Mouse (Mus musculus): ENCODE data around the gene Bmp5. TPM values are rescaled to one million over a fixed set of nuclear protein-coding genes. Genes with fewer than 3 reads are reported as not detected.
A peak's percentile ranks its signal among the peaks of the same experiment; 100 is the strongest.

Gene Bmp5
- polyA plus RNA-seq, 1 experiment from 2014 or later = 5.2 TPM

- no peak for ATAC-seq
- WGBS = 40% methylated on average over 3 of the region's 3 CpGs
These were observed 6.1 kb upstream of the Bmp5 start for GRCm38 (mm10) chr9:75769042-75769441.

DNA sequence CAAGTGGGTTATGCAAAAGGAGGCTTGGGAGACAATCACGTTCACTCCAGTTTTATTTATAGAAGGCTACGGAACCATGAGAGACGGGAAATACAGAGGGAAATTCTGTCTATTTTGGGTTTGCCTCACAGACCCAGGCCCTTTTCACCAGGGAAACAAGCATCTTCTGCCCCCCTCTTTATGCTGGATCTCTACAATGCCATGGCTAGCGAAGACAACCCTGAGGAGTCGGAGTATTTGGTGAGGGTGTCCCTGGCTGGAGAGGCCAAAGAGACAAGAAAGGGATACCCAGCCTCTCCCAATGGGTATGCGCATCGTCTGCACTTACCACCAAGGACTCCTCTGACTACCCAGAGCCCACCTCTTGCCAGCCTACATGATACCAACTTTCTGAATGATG, 989 bp downstream of the Bmp5 start:
- WGBS = 48% methylated on average over 7 of the region's 7 CpGs
- no peak for ATAC-seq
- H3K9me3 ChIP-seq (ENCODE audit: control insufficient read depth) = no peaks in the 10 kb centered on the region
- no peak for TF ChIP-seq CTCF (IDR thresholded peaks at IDR 0.05; ENCODE audit: low read depth)
- peak overlapping the region; percentile 49 for H3K4me2 ChIP-seq (replicated peaks; ENCODE audit: low read depth)
- peak overlapping the region; percentile 35 for H3K4me3 ChIP-seq (ENCODE audit: low read depth, low read length)
- peak overlapping the region; percentile 31 for H3K9ac ChIP-seq (ENCODE audit: low read depth, low read length)
- H3K27me3 ChIP-seq (replicated peaks; ENCODE audit: control insufficient read depth, insufficient read depth, low read length) = no peaks in the 10 kb centered on the region
- no peaks in the 10 kb centered on the region for H3K36me3 ChIP-seq (ENCODE audit: control insufficient read depth, insufficient read depth)
- H3K4me1 ChIP-seq (replicated peaks; ENCODE audit: control insufficient read depth, insufficient read depth, low read length) = no peaks in the 10 kb centered on the region
- H3K27ac ChIP-seq (ENCODE audit: low read depth, low read length) = peak overlapping the region; percentile 54; the same call in 1 of the 2 replicates

More at GRCm38 (mm10) chr9:75769042-75769441, 6.1 kb upstream of the Bmp5 start:
- H3K4me2 ChIP-seq (replicated peaks; ENCODE audit: low read depth) = no peak overlapping the region
- no peaks in the 10 kb centered on the region for H3K4me1 ChIP-seq (replicated peaks; ENCODE audit: control insufficient read depth, insufficient read depth, low read length)
- H3K9me3 ChIP-seq (ENCODE audit: control insufficient read depth) = no peaks in the 10 kb centered on the region
- no peaks in the 10 kb centered on the region for H3K36me3 ChIP-seq (ENCODE audit: control insufficient read depth, insufficient read depth)
- TF ChIP-seq CTCF (IDR thresholded peaks at IDR 0.05; ENCODE audit: low read depth) = no peak
- no peak overlapping the region for H3K27ac ChIP-seq (ENCODE audit: low read depth, low read length)
- no peak overlapping the region for H3K4me3 ChIP-seq (ENCODE audit: low read depth, low read length)
- no peaks in the 10 kb centered on the region for H3K27me3 ChIP-seq (replicated peaks; ENCODE audit: control insufficient read depth, insufficient read depth, low read length)
- H3K9ac ChIP-seq (ENCODE audit: low read depth, low read length) = no peak overlapping the region

DNA sequence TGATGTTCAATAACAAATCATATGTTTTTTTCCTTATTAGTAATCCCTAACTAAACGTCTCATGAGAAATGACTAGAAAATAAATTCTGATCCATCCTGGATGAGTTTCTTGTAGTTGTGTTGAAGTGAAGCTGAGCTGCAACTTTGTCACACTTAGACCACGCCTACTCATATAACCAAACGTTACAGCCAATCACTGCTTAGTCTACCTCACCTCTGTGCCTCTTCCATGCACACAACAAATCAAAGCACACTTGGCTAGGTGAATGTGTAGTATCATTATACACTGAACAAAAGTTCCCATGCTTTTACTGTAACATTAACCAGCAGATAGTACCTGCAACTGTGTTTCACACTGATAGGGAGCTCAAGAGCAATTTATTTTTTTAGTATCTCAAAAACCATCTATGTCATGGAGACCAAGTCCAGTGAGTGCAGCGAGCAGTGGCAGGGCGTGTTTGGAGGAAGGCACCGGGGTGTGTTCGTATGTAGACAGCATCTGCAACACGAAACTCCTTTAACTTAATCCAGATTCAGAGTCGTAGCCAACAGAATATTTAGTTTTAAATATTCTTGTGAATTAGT, 3.7 kb downstream of the Bmp5 start:
- WGBS = 59% methylated on average over 9 of the region's 9 CpGs
- no peaks in the 10 kb centered on the region for H3K27me3 ChIP-seq (replicated peaks; ENCODE audit: control insufficient read depth, insufficient read depth, low read length)
- no peak for ATAC-seq
- no peaks in the 10 kb centered on the region for H3K36me3 ChIP-seq (ENCODE audit: control insufficient read depth, insufficient read depth)
- H3K9me3 ChIP-seq (ENCODE audit: control insufficient read depth) = no peaks in the 10 kb centered on the region
- H3K9ac ChIP-seq (ENCODE audit: low read depth, low read length) = no peak overlapping the region
- H3K27ac ChIP-seq (ENCODE audit: low read depth, low read length) = no peak overlapping the region
- peak overlapping the region; percentile 28; the same call in 1 of the 2 replicates for H3K4me2 ChIP-seq (replicated peaks; ENCODE audit: low read depth)
- no peak for TF ChIP-seq CTCF (IDR thresholded peaks at IDR 0.05; ENCODE audit: low read depth)
- H3K4me3 ChIP-seq (ENCODE audit: low read depth, low read length) = peak overlapping the region; percentile 1; the same call in 1 of the 2 replicates
- no peaks in the 10 kb centered on the region for H3K4me1 ChIP-seq (replicated peaks; ENCODE audit: control insufficient read depth, insufficient read depth, low read length)

DNA sequence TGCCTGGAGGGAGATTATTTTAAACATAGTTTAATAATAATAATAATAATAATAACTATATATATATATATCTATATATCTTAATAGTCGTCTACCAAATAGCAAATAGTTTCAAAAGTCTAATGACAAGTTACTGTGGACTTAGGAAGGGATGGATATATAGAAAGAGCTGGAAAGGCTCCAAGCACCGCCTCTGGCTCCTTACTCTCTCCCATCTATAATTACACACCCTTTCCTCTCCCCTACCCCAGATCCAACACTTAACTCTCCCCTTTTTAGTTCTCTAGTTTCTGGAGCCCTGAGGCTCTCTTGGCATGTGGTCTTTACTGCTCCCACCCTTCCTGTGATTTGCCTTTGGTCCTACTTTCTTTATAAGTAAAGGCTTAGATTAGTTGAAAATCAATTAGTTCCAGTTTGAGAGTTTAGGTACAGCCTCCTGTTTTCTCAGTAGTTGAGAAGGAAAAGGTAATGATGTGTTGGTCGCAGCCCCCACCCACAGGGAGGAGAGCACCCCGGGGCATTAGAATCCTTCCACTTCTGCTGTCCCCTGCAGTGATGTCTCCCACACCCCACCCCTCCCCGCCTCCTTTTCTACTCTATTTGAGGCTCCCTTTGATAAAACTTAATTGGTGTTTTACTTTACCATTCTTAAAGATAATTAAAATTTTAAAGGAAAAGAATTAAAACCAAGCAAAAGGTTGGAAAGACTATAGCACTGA, 5.6 kb downstream of the Bmp5 start:
- no peaks in the 10 kb centered on the region for H3K9me3 ChIP-seq (ENCODE audit: control insufficient read depth)
- no peaks in the 10 kb centered on the region for H3K36me3 ChIP-seq (ENCODE audit: control insufficient read depth, insufficient read depth)
- H3K27me3 ChIP-seq (replicated peaks; ENCODE audit: control insufficient read depth, insufficient read depth, low read length) = no peaks in the 10 kb centered on the region
- no peak overlapping the region for H3K9ac ChIP-seq (ENCODE audit: low read depth, low read length)
- no peaks in the 10 kb centered on the region for H3K4me1 ChIP-seq (replicated peaks; ENCODE audit: control insufficient read depth, insufficient read depth, low read length)
- peak overlapping the region; percentile 37 for H3K4me2 ChIP-seq (replicated peaks; ENCODE audit: low read depth)
- no peak overlapping the region for H3K27ac ChIP-seq (ENCODE audit: low read depth, low read length)
- peak overlapping the region; percentile 1; the same call in 1 of the 2 replicates for H3K4me3 ChIP-seq (ENCODE audit: low read depth, low read length)
- no peak for ATAC-seq
- 41% methylated on average over 5 of the region's 5 CpGs for WGBS
- TF ChIP-seq CTCF (IDR thresholded peaks at IDR 0.05; ENCODE audit: low read depth) = no peak

- 28% methylated on average over 5 of the region's 5 CpGs for WGBS
- Histone ChIP-seq H3K9me3 (ENCODE audit: control insufficient read depth) (no peaks in the 10 kb centered on the region), H3K4me1 (replicated peaks; ENCODE audit: control insufficient read depth, insufficient read depth, low read length) (no peaks in the 10 kb centered on the region), H3K4me2 (replicated peaks; ENCODE audit: low read depth) (peak overlapping the region; percentile 25), H3K4me3 (ENCODE audit: low read depth, low read length) (no peak overlapping the region), H3K27me3 (replicated peaks; ENCODE audit: control insufficient read depth, insufficient read depth, low read length) (no peaks in the 10 kb centered on the region), H3K27ac (ENCODE audit: low read depth, low read length) (no peak overlapping the region), H3K9ac (ENCODE audit: low read depth, low read length) (no peak overlapping the region), H3K36me3 (ENCODE audit: control insufficient read depth, insufficient read depth) (no peaks in the 10 kb centered on the region)
- ATAC-seq = no peak
- no peak for TF ChIP-seq CTCF (IDR thresholded peaks at IDR 0.05; ENCODE audit: low read depth)
These were observed 6.4 kb downstream of the Bmp5 start for GRCm38 (mm10) chr9:75781600-75781999.

- H3K27ac ChIP-seq (ENCODE audit: low read depth, low read length) = no peak overlapping the region
- no peaks in the 10 kb centered on the region for H3K9me3 ChIP-seq (ENCODE audit: control insufficient read depth)
- peak; percentile 17; the same call in 1 of the 2 replicates for TF ChIP-seq CTCF (IDR thresholded peaks at IDR 0.05; ENCODE audit: low read depth)
- ATAC-seq = no peak
- WGBS = 100% methylated on average over 2 of the region's 2 CpGs
- H3K4me3 ChIP-seq (ENCODE audit: low read depth, low read length) = no peak overlapping the region
- H3K36me3 ChIP-seq (ENCODE audit: control insufficient read depth, insufficient read depth) = no peaks in the 10 kb centered on the region
- no peaks in the 10 kb centered on the region for H3K27me3 ChIP-seq (replicated peaks; ENCODE audit: control insufficient read depth, insufficient read depth, low read length)
- H3K4me1 ChIP-seq (replicated peaks; ENCODE audit: control insufficient read depth, insufficient read depth, low read length) = no peaks in the 10 kb centered on the region
- H3K4me2 ChIP-seq (replicated peaks; ENCODE audit: low read depth) = no peak overlapping the region
- H3K9ac ChIP-seq (ENCODE audit: low read depth, low read length) = no peak overlapping the region
These were observed 8.4 kb downstream of the Bmp5 start for GRCm38 (mm10) chr9:75783573-75783972.
